Mouse (Mus musculus) testis, adult 2 months (tissue): ENCODE measurements around the gene Nr4a3.

Source experiments
- CTCF ChIP-seq: fragments of 200-500 bp; IDR thresholded peaks from 2 replicates; pipeline ENCODE4 v1.5.1; 2012; ENCODE audit warnings: low read depth, mild to moderate bottlenecking, inconsistent platforms, low read length, moderate library complexity; ENCODE audit not compliant: control insufficient read depth, insufficient read depth, insufficient replicate concordance
- POLR2A ChIP-seq: fragments of 200-500 bp; IDR thresholded peaks from 2 replicates; pipeline ENCODE4 v1.6.1; 2012; ENCODE audit warnings: low read depth, mild to moderate bottlenecking, inconsistent platforms, low read length, moderate library complexity; ENCODE audit not compliant: control insufficient read depth

- no peak for TF ChIP-seq CTCF
- no peak for TF ChIP-seq POLR2A
Measured at GRCm38 (mm10) chr4:48110331-48110730, 65.4 kb downstream of the Nr4a3 start.
